Mouse (Mus musculus) right cerebral cortex, postnatal 10 days (tissue): ENCODE results near the gene Chrnb2.

Source experiments
- DNase-seq, 2 experiments: peaks; one replicate each; pipeline ENCODE4 v3.0.0; 2021; ENCODE audit warnings: low spot score in 2 of 2

Chrnb2 gene

GRCm38 (mm10) chr3:89714359-89715206, 49.8 kb downstream of the Chrnb2 start, which contains the start of gene Adar:
Adar (plus strand) TSS chr3:89715022.
- peak; percentile 96 to 97 for DNase-seq

GRCm38 (mm10) chr3:89704064-89704463, 60.4 kb downstream of the Chrnb2 start:
- peak in 1 of 2 experiments; percentile 50 for DNase-seq

GRCm38 (mm10) chr3:89703596-89703995, 60.8 kb downstream of the Chrnb2 start:
- no peak for DNase-seq

GRCm38 (mm10) chr3:89700461-89700860, 64.0 kb downstream of the Chrnb2 start:
- no peak for DNase-seq

GRCm38 (mm10) chr3:89698958-89699357, 65.5 kb downstream of the Chrnb2 start:
- DNase-seq = no peak
